Mouse (Mus musculus) layer of hippocampus, adult 8-10 months (tissue): ENCODE data around the gene Dcaf12. TPM values are rescaled to one million over a fixed set of nuclear protein-coding genes. Genes with fewer than 3 reads are reported as not detected.

Experiments
- DNase-seq, 2 experiments: peaks; one replicate each; pipeline ENCODE4 v3.0.0; 2022; ENCODE audit warnings: low spot score in 2 of 2
- total RNA-seq, 4 experiments: library from RNA; stranded (reverse); gene quantifications; 2 replicates each; pipeline ENCODE4 v1.2.4; 2022

The Dcaf12 gene
- total RNA-seq, 4 experiments from 2014 or later: 35.5 to 42.6 (median 39.6) TPM

GRCm38 (mm10) chr4:41310567-41311563 lies 3.8 kb downstream of the Dcaf12 start:
- DNase-seq: no peak

DNA sequence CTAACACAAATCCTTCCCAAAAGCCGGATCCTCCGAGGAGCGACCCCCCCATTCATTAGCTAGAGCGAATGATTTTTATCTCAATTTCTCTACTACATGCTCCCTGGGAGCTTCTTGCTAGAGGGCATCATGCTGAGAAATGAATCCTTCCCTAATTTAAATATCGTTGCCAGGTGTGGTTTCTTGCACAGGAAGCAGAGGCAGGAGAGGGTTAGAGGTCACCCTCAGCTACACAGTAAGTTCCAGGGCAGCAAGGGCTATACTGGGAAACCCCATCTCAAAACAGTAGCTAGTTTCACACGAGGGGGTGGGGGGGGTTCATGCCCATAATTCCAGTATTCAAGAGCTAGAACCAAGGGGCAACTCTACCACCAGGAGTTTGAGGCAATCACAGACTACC lies 7.3 kb downstream of the Dcaf12 start:
- no peak for DNase-seq

DNA sequence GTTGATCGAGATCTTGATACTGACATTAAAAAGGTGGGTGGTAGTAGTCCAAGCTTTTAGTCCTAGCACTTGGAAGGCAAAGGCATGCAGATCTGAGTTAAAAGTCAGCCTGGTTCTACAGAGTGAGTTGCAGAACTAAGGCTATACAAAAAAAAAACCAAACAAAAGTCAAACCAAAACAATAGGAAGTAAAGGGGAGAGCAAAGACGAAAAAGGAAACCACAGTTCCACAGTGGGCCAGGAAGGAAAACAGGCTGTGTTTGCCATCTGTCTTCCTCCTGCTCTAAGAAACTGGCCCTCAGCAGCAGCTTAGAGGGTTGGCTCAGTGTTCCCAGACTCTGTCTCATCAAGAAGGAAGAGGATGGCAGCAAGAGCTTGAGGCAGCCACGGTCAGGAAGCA lies 10.4 kb downstream of the Dcaf12 start:
- DNase-seq: peak; percentile 28 to 52

DNA sequence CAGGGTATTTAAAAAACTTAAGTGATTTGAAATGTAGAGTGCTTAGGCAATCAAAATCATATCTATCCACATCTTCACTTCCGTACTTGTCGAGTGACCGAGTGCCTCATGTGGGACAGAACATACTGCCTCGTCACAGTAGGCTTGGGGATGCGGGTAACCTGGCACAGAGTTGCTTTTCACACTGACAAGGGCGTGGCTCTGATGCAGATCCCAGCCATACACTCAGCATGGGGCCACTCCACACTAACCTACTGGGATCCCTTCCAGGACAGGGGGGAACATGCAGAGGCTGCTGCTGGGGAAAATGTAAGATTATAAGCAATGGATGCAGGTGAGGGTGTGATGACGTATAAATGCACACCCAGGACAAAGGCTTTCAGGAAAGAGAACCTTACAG lies 11.0 kb downstream of the Dcaf12 start:
- DNase-seq: no peak

DNA sequence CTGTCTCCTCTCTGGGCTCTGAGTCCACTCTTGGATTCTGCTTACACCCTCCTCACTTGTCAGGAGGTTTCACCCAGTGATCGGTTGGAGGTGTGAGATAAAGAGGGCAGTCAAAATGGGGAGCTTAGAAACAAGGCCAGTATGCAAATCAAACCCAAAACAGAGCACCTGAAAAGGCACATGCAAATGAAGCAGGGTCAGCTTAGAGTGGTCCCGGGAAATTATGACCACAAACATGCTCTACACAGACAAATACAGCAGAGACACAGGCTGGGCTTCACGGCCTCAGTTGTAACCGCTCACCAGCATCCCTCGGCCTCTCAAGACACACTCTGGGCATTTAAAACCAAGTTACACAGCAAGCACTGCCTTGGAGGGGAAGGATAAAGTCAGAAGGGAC lies 15.7 kb downstream of the Dcaf12 start:
- DNase-seq: no peak

GRCm38 (mm10) chr4:41295960-41296359 lies 18.7 kb downstream of the Dcaf12 start:
- no peak for DNase-seq

DNA sequence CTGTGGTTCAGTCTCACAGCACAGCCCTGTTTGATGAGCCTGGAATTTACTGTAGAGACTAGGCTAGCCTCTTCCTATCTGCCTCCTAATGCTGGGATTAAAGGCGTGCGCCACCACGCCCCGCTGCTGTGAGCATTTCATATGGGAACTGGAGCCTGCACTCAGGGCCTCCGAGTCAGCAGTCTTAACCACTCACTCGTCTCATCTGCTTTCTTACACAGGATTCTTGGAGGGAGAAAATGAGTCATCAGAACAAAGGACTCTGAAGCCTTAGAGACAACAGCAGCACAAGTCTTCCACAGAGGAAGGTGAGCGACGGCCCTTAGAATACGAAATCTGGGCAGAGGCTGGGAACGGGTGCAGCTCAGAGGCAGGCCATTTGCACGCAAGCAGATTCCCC lies 19.2 kb downstream of the Dcaf12 start:
- DNase-seq: no peak

- peak; percentile 37 to 43 for DNase-seq
Observed at GRCm38 (mm10) chr4:41293907-41294306, 20.8 kb downstream of the Dcaf12 start.

GRCm38 (mm10) chr4:41289802-41290201 lies 24.9 kb downstream of the Dcaf12 start:
- peak in 1 of 2 experiments; percentile 10 for DNase-seq

GRCm38 (mm10) chr4:41286420-41286819 lies 28.3 kb downstream of the Dcaf12 start:
- peak in 1 of 2 experiments; percentile 17 for DNase-seq

DNA sequence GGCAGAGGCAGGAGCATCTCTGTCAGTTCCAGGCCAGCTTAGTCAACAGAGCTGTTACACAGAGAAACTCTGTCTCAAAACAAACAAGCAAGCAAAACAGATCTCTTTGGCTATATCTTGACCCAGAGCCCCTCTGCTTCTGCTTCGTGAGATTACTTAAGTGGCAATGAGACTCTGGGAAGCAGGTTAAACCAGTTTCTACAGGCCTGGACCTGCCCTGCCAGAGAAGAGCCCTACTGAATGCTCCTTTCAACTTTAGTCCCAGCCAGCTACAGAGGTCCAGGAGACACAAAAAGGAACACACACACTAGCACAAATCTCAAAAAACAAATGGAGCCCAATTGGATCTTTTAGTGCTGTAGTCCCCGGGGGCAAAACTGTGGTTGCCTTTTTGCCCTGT lies 30.6 kb downstream of the Dcaf12 start:
- DNase-seq: no peak

GRCm38 (mm10) chr4:41275927-41276326 lies 38.8 kb downstream of the Dcaf12 start:
- DNase-seq: no peak

DNA sequence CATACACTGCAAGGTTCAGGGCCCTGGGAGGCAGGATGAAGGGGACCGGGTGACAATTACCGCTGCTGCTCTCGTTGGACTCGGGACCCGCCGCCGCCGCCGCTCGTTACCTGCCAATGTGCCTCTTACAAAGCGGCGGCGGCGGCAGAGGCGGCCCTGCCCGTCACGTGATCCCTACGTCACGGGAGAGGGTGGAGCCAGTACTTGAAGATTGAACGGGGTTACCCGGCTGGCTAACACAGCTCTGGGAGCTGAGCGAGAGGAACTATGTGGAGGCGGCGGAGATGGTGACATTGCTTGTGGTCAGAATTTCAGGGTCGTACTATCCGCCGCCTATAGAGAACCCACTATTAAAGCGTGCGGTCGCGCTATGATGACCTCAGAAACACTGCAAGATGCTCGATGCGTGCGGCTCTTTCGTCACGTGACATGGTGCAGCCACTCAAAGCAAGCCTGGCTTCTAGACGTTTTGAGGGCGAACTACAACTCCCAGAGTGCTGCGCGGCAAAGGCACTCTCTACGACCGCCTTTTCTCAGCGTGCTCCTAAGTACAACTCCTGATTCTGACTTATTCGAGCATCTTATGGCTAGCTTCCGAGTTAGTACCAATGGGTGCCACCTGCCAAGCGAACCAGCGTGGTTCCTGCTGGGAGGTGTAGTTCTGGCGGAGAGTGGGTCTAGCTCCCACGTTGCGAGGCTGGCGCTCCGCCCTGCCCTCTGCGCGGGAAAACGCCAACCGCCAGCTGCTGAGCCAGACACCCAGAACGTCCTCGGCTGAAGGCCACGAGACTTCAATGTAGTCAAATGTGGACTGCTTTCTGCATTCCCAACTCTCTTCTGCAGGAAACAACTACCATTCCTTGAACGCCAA lies 39.5 kb downstream of the Dcaf12 start, which contains the start of gene Ubap2:
Gene Ubap2, minus strand, starts transcription at position 165 of the 871 bp plus-strand sequence.
- DNase-seq: peak; percentile 99

DNA sequence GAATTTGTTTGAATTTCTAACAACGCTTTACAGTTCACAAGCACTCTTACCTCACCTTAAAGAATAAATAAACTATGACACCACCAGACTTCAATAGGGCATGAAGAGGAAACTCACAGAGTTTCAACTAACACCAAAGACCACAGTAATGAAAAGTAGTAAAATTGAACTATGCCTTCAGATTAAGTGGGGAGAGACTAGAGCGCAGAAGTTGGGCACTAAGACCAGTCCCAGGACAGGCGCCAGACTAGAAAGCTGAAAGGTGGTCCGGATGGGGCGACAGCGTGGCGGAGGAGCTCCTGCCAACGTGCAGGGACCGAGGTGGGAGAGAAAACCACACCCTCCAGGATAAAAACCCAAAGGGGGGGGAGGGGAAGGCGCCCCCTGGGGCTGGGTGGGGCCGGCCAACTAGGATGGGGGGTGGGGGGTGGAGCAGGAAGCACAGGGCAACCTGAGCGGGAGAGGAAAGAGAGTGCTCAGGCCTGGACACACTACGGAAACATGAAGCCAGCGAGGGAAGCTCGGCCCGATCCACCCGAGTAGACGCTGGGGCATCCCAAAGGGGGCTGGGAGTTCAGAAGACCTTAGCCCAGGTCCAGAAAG lies 40.2 kb downstream of the Dcaf12 start:
- no peak for DNase-seq

DNA sequence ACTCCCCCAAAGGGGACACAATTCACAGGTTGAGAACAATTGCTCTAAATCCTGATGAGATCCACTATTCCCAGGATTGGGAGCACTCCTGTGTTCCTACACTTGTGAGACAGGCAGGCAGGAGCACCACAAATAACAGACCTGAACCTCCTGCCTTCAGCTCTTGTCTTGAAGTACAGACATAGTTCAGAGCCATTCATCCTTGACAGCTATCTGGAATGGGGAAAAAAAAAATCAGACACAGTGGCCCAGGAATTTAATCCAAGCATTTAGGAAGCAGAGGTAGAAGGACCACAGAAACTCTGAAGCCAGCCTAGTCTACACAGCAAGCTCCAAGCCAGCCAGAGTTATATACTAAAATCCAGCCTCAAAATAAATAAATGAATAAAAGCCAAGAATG lies 46.6 kb downstream of the Dcaf12 start:
- DNase-seq: no peak

DNA sequence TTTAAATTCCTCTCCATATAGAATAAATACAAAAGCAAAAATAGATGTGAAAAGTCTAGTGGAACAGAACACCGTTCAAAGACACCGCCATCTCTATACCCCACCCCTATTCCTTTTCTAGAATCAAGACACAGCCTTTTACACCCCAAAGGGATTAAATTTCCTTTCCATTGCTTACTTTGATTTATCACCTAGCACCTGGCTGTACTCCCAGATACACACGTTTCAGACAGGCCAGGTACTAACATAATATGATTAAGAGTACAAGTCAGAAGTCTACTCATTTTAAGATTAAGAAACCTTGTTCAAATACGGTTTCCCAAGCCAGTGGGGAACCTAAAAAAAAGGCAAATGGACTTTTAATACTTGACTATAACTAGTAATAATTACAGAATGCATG lies 48.3 kb downstream of the Dcaf12 start:
- DNase-seq: no peak

DNA sequence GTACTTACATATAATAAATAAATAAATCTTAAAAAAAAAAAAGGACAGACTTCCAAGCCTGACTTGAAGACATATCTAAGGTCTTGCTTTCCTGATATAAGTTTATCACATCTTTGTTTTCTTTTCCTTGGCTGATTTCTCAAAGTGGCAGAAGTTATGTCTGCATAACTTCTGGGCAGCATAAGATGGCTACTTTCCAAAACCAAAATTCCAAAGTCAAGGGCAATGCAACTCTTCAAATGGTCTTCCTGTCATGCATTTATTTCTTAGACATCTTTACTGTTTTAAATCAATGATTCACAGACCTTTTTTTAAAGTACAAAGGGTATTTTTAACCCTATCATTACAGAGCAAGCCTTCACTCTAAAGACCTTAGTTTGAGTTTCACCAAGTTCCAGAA lies 54.0 kb downstream of the Dcaf12 start:
- no peak for DNase-seq

GRCm38 (mm10) chr4:41259019-41259418 lies 55.7 kb downstream of the Dcaf12 start:
- DNase-seq: no peak

DNA sequence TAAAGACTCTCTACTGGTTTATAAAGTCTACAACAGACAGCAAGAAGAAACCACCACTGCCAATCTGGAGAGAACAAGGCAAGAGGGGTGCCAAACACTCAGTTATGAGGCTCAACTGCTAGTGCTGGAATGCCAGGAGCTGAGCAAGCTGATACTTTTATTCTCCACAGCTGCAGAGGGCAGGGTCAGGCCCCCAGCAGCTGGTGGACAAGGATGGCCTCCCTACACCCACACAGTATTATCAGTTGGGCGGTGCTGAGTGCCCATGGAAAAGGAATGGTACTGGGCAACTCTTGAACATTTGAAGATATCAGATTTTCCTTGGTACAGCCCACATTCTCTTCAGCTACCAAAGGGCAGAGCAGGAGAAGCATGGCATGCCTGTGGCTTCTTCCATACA lies 56.9 kb downstream of the Dcaf12 start:
- no peak for DNase-seq

DNA sequence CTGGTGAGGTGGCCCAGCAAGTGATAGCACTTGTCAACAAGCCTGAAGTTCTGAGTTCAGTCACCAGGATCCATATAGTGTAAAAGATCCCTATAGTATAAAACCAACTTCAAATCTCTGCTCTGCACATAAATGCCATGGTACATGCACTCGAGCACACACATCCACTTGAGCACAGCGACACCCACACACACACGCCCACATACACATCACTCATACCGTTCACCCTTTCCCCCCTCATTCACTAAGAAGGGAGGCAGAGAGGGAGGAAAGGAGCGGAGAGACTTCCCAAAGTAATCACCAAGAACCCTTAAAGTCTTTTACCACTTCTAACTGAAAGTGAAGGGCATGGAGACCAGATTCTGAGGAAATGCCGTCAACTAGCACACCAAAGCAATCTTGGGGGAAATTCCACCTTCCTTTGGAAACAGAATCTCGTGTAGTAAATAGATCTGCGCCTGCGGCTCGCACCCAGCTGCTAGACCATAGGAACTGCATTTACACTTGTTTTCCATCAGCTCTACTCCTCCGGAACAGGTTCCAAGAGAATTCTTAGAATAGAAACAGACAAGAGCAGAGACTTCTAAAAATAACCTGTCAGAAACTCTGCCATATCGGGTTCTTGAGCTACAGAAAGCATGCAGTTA lies 59.0 kb downstream of the Dcaf12 start:
- DNase-seq: peak in 1 of 2 experiments; percentile 24

GRCm38 (mm10) chr4:41253756-41254155 lies 60.9 kb downstream of the Dcaf12 start:
- no peak for DNase-seq
